Mouse (Mus musculus) ES-E14 (cell line): ENCODE results near the gene LTO1.

ENCODE experiments used
- CHD2 ChIP-seq: IDR thresholded peaks from 2 replicates; pipeline ENCODE4 v1.6.1; 2014; ENCODE audit warnings: mild to moderate bottlenecking, low read depth, low read length, inconsistent platforms
- MAFK ChIP-seq: IDR thresholded peaks from 2 replicates; pipeline ENCODE4 v1.6.1; 2014; ENCODE audit warnings: mild to moderate bottlenecking, low read depth, low read length, inconsistent platforms; ENCODE audit not compliant: insufficient read depth

- TF ChIP-seq CHD2 (no peak), MAFK (no peak)
Measured at GRCm38 (mm10) chr7:144970997-144971768, 56.3 kb downstream of the LTO1 start.
